Mouse (Mus musculus) MEL (cell line): ENCODE data around the gene Elmsan1. TPM values are rescaled to one million over a fixed set of nuclear protein-coding genes. Genes with fewer than 3 reads are reported as not detected.

Experiments
- DNase-seq: peaks from one replicate; pipeline ENCODE4 v3.0.0; 2011; ENCODE audit warnings: low read depth, low spot score
- H3K27ac ChIP-seq: 2 replicates; pipeline ENCODE4 v1.5.1; 2012; ENCODE audit warnings: low read depth, mild to moderate bottlenecking, control low read depth, low read length, moderate library complexity; ENCODE audit not compliant: control insufficient read depth
- H3K27me3 ChIP-seq, 2 experiments: fragments of 150-350 bp in 1 of 2; sonication (generic) in 1 of 2; 2 replicates each; pipeline ENCODE4 v1.6.1; 2012; ENCODE audit warnings: low read length in 2 of 2, mild to moderate bottlenecking in 2 of 2, improper control_type of control experiment in 1 of 2, moderate library complexity in 1 of 2; ENCODE audit not compliant: insufficient read depth in 2 of 2, control insufficient read depth in 1 of 2
- H3K36me3 ChIP-seq, 2 experiments: 2 replicates each; pipeline ENCODE4 v1.6.1; 2012 to 2014; ENCODE audit warnings: low read length in 2 of 2, improper control_type of control experiment in 1 of 2, inconsistent platforms in 1 of 2, mild to moderate bottlenecking in 1 of 2; ENCODE audit not compliant: insufficient read depth in 2 of 2, control insufficient read depth in 1 of 2
- H3K4me1 ChIP-seq, 2 experiments: fragments of 150-350 bp in 1 of 2; sonication (generic) in 1 of 2; 2 replicates each; pipeline ENCODE4 v1.6.1; 2012; ENCODE audit warnings: low read length in 2 of 2, improper control_type of control experiment in 1 of 2, mild to moderate bottlenecking in 1 of 2; ENCODE audit not compliant: insufficient read depth in 2 of 2, control insufficient read depth in 1 of 2
- H3K4me3 ChIP-seq, 2 experiments: fragments of 150-350 bp in 1 of 2; sonication (generic) in 1 of 2; 2 replicates each; pipeline ENCODE4 v1.5.1; 2012; ENCODE audit warnings: low read depth in 2 of 2, low read length in 2 of 2, mild to moderate bottlenecking in 2 of 2, moderate library complexity in 2 of 2, control low read depth in 1 of 2, improper control_type of control experiment in 1 of 2; ENCODE audit not compliant: control insufficient read depth in 1 of 2, insufficient read depth in 1 of 2
- H3K79me2 ChIP-seq: 2 replicates; pipeline ENCODE4 v1.6.1; 2012; ENCODE audit warnings: mild to moderate bottlenecking, low read length, moderate library complexity; ENCODE audit not compliant: control insufficient read depth, poor library complexity, insufficient read depth
- H3K9ac ChIP-seq: 2 replicates; pipeline ENCODE4 v1.6.1; 2012; ENCODE audit warnings: low read depth, mild to moderate bottlenecking, control low read depth, low read length, moderate library complexity; ENCODE audit not compliant: control insufficient read depth, poor library complexity, severe bottlenecking
- H3K9me3 ChIP-seq: fragments of 150-350 bp; sonication (generic); replicated peaks from 2 replicates; pipeline ENCODE4 v1.6.1; 2012; ENCODE audit warnings: mild to moderate bottlenecking, low read length, improper control_type of control experiment, moderate library complexity; ENCODE audit not compliant: insufficient read depth
- BHLHE40 ChIP-seq: IDR thresholded peaks from 2 replicates; pipeline ENCODE4 v1.6.1; 2012; ENCODE audit warnings: low read depth, mild to moderate bottlenecking, inconsistent platforms, low read length, improper control_type of control experiment, borderline replicate concordance
- CHD1 ChIP-seq: IDR thresholded peaks from 2 replicates; pipeline ENCODE4 v1.6.1; 2012; ENCODE audit warnings: low read depth, mild to moderate bottlenecking, inconsistent platforms, low read length, improper control_type of control experiment
- CHD2 ChIP-seq: IDR thresholded peaks from 2 replicates; pipeline ENCODE4 v1.6.1; 2011; ENCODE audit warnings: low read length, improper control_type of control experiment
- CTCF ChIP-seq, 3 experiments: IDR thresholded peaks in 2 of 3; conservative IDR thresholded peaks in 1 of 3; 2 replicates each; pipeline ENCODE4 v1.5.1; 2011 to 2012; ENCODE audit warnings: low read length in 3 of 3, low read depth in 2 of 3, mild to moderate bottlenecking in 2 of 3, improper control_type of control experiment in 1 of 3, inconsistent platforms in 1 of 3, mixed read lengths in 1 of 3, moderate library complexity in 1 of 3; ENCODE audit not compliant: control insufficient read depth in 1 of 3, insufficient read depth in 1 of 3, poor library complexity in 1 of 3, severe bottlenecking in 1 of 3
- E2F4 ChIP-seq: IDR thresholded peaks from 2 replicates; pipeline ENCODE4 v1.6.1; 2011; ENCODE audit warnings: low read depth, low read length, improper control_type of control experiment, borderline replicate concordance
- ELF1 ChIP-seq: IDR thresholded peaks from 2 replicates; pipeline ENCODE4 v1.6.1; 2014; ENCODE audit warnings: low read depth, mild to moderate bottlenecking, inconsistent platforms, low read length, improper control_type of control experiment, moderate library complexity
- GABPA ChIP-seq: IDR thresholded peaks from 2 replicates; pipeline ENCODE4 v1.6.1; 2012; ENCODE audit warnings: low read depth, mild to moderate bottlenecking, inconsistent platforms, low read length, improper control_type of control experiment, moderate library complexity
- GATA1 ChIP-seq: IDR thresholded peaks from 2 replicates; pipeline ENCODE4 v1.6.1; 2011; ENCODE audit warnings: low read depth, low read length, improper control_type of control experiment
- MAFK ChIP-seq: IDR thresholded peaks from 2 replicates; pipeline ENCODE4 v1.6.1; 2011; ENCODE audit warnings: low read depth, mild to moderate bottlenecking, low read length, improper control_type of control experiment, borderline replicate concordance
- MAZ ChIP-seq: IDR thresholded peaks from 2 replicates; pipeline ENCODE4 v1.6.1; 2012; ENCODE audit warnings: low read depth, mild to moderate bottlenecking, inconsistent platforms, low read length, improper control_type of control experiment
- MXI1 ChIP-seq: IDR thresholded peaks from 2 replicates; pipeline ENCODE4 v1.6.1; 2011; ENCODE audit warnings: mild to moderate bottlenecking, low read depth, low read length, improper control_type of control experiment
- MYB ChIP-seq: IDR thresholded peaks from 2 replicates; pipeline ENCODE4 v1.6.1; 2011; ENCODE audit warnings: mild to moderate bottlenecking, low read depth, low read length, improper control_type of control experiment
- POLR2AphosphoS2 ChIP-seq: IDR thresholded peaks from 2 replicates; pipeline ENCODE4 v1.6.1; 2011; ENCODE audit warnings: low read length, improper control_type of control experiment
- RAD21 ChIP-seq: IDR thresholded peaks from 2 replicates; pipeline ENCODE4 v1.6.1; 2011; ENCODE audit warnings: mild to moderate bottlenecking, low read depth, low read length, improper control_type of control experiment
- SIN3A ChIP-seq: IDR thresholded peaks from 2 replicates; pipeline ENCODE4 v1.6.1; 2012; ENCODE audit warnings: low read length, improper control_type of control experiment, inconsistent platforms
- SMC3 ChIP-seq: IDR thresholded peaks from 2 replicates; pipeline ENCODE4 v1.6.1; 2011; ENCODE audit warnings: low read depth, low read length, improper control_type of control experiment
- TAL1 ChIP-seq: IDR thresholded peaks from 2 replicates; pipeline ENCODE4 v1.6.1; 2012; ENCODE audit warnings: mild to moderate bottlenecking, inconsistent platforms, low read length, moderate library complexity, mixed read lengths
- UBTF ChIP-seq: IDR thresholded peaks from 2 replicates; pipeline ENCODE4 v1.6.1; 2012; ENCODE audit warnings: low read depth, mild to moderate bottlenecking, inconsistent platforms, low read length, improper control_type of control experiment, moderate library complexity, borderline replicate concordance; ENCODE audit not compliant: insufficient read depth
- USF1 ChIP-seq: IDR thresholded peaks from 2 replicates; pipeline ENCODE4 v1.6.1; 2014; ENCODE audit warnings: low read depth, mild to moderate bottlenecking, inconsistent platforms, low read length, improper control_type of control experiment, moderate library complexity
- ZMIZ1 ChIP-seq: IDR thresholded peaks from 2 replicates; pipeline ENCODE4 v1.6.1; 2012; ENCODE audit warnings: low read depth, mild to moderate bottlenecking, inconsistent platforms, low read length, improper control_type of control experiment, moderate library complexity
- ZNF384 ChIP-seq: IDR thresholded peaks from 2 replicates; pipeline ENCODE4 v1.6.1; 2012; ENCODE audit warnings: low read depth, mild to moderate bottlenecking, inconsistent platforms, low read length, improper control_type of control experiment
- polyA plus RNA-seq, 2 experiments: library from polyadenylated mRNA; stranded (reverse) in 1 of 2; unstranded in 1 of 2; fragments of >175 nt in 1 of 2; fragments of >200 nt in 1 of 2; gene quantifications; 2 replicates each; pipeline versions ENCODE4 v1.2.1 to v1.2.4; 2012; ENCODE audit warnings: low replicate concordance in 2 of 2, low read depth in 1 of 2; ENCODE audit not compliant: insufficient read length in 2 of 2, insufficient read depth in 1 of 2, missing spikeins in 1 of 2
- total RNA-seq: library from RNA; depleted of rRNA; stranded (reverse); fragments of 300-350 nt; gene quantifications from 2 replicates; pipeline ENCODE4 v1.2.3, GENCODE M21; 2012

Elmsan1 gene
- total and polyA plus RNA-seq, 3 experiments, result 7.7 to 25.3 TPM; not detected in 1

DNA sequence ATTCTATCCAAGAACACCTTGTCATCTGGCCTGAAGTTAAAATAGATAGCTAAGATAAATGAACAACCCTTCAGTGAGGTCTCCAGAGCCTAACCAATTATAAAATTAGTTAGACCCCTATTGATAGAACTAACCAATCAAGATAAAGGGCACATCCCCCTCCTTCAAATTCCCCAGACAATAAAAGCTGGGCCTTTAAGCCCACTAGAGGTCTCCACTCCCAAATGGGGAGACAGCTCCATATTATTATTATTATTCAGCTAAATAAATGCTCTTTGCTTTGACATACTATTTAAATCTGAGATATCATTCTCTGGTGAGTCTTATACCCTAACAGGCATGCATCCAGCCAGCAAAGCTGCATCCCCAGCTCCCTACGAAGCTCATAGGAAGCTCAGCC is 108.8 kb downstream of the Elmsan1 start:
- H3K27me3 ChIP-seq, result no peaks in the 10 kb centered on the region
- DNase-seq, result no peak
- TF ChIP-seq SIN3A (no peak), RAD21 (peak; percentile 32), MYB (no peak), CTCF (IDR thresholded peaks at IDR 0.05 in 2 of 3, conservative IDR thresholded peaks at IDR 0.05 in 1 of 3; ENCODE audit: control insufficient read depth in 1 of 3, insufficient read depth in 1 of 3, low read depth in 2 of 3, low read length in 3 of 3, poor library complexity in 1 of 3, severe bottlenecking in 1 of 3) (peak in 2 of 3 experiments; percentile 17 to 45; a peak in 3 of 6 replicates), MAZ (no peak), GABPA (no peak), SMC3 (peak; percentile 52)
- H3K36me3 ChIP-seq, result peaks cover 0 to 5% of the 10 kb centered on the region in 2 experiments; a peak in 2 of 4 replicates
- no peaks in the 10 kb centered on the region for H3K9me3 ChIP-seq
- no peak overlapping the region for H3K4me3 ChIP-seq
- H3K4me1 ChIP-seq, result peaks cover 0 to 4% of the 10 kb centered on the region in 2 experiments; a peak in 2 of 4 replicates
- no peaks in the 10 kb centered on the region for H3K79me2 ChIP-seq
- H3K27ac ChIP-seq, result no peak overlapping the region
- H3K9ac ChIP-seq, result no peak overlapping the region

GRCm38 (mm10) chr12:84107692-84108091 is 111.0 kb downstream of the Elmsan1 start:
- H3K4me1 ChIP-seq, result no peaks in the 10 kb centered on the region; a peak in 1 of 4 replicates
- H3K27me3 ChIP-seq, result no peaks in the 10 kb centered on the region
- no peak overlapping the region for H3K4me3 ChIP-seq
- no peaks in the 10 kb centered on the region for H3K9me3 ChIP-seq
- H3K79me2 ChIP-seq, result no peaks in the 10 kb centered on the region
- peak; percentile 67 for DNase-seq
- no peak overlapping the region for H3K27ac ChIP-seq
- 0 out of 4 replicates have a peak, but pooled peaks cover 0 to 2% of the 10 kb centered on the region in 2 experiments for H3K36me3 ChIP-seq
- TF ChIP-seq MAZ (no peak), TAL1 (no peak), POLR2AphosphoS2 (no peak), ELF1 (no peak), MXI1 (no peak), RAD21 (no peak), CHD1 (no peak), BHLHE40 (no peak), ZNF384 (no peak), ZMIZ1 (no peak), CHD2 (no peak)
- no peak overlapping the region for H3K9ac ChIP-seq

DNA sequence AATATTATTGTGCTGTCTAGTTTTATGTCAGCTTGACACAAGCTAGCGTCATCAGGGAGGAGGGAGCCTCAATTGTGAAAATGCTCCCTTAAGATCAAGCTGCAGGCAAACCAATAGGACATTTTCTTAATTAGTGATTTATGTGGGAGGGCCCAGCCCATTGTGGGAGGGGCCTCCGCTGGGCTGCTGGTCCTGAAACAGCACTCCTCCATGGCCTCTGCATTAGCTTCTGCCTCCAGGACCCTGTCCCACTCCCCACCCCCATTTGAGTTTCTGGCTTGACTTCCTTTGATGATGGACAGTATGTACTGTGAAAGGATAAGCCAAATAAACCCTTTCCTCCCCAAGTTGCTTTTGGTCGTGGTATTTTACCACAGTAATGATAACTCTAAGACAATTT is 111.7 kb downstream of the Elmsan1 start:
- Histone ChIP-seq H3K79me2 (no peaks in the 10 kb centered on the region), H3K9me3 (no peaks in the 10 kb centered on the region), H3K4me3 (no peak overlapping the region), H3K27ac (no peak overlapping the region), H3K36me3 (0 out of 4 replicates have a peak, but pooled peaks cover 0 to 2% of the 10 kb centered on the region in 2 experiments), H3K9ac (no peak overlapping the region), H3K4me1 (no peaks in the 10 kb centered on the region; a peak in 1 of 4 replicates), H3K27me3 (no peaks in the 10 kb centered on the region)
- no peak for DNase-seq
- TF ChIP-seq UBTF (no peak), USF1 (no peak), MAFK (no peak), MYB (no peak), GATA1 (no peak), E2F4 (no peak)
